Mouse (Mus musculus) liver, embryonic 14.5 days (tissue): ENCODE measurements around the gene Clcn1. TPM values are rescaled to one million over a fixed set of nuclear protein-coding genes. Genes with fewer than 3 reads are reported as not detected.

Experiments used
- ATAC-seq: fragments of 200-750 bp; cut with Nextera tagmentation; 2 replicates; pipeline ENCODE4 v1.8.0; 2017; ENCODE audit warnings: moderate number of reproducible peaks, mild to moderate bottlenecking, moderate library complexity; ENCODE audit not compliant: insufficient read depth
- DNase-seq, 3 experiments: peaks; one replicate each; pipeline ENCODE4 v3.0.0-alpha.2; 2012 to 2013; ENCODE audit warnings: low read depth in 3 of 3, low spot score in 3 of 3
- H3K27ac ChIP-seq: fragments of 300-500 bp; sonication (generic); 2 replicates; pipeline ENCODE4 v1.5.1; 2014; ENCODE audit warnings: moderate library complexity, mild to moderate bottlenecking, control low read depth, inconsistent platforms
- H3K27me3 ChIP-seq: fragments of 300-500 bp; sonication (generic); 2 replicates; pipeline ENCODE4 v1.6.1; 2014; ENCODE audit warnings: mild to moderate bottlenecking, low read length, moderate library complexity; ENCODE audit not compliant: control insufficient read depth, insufficient read depth
- H3K36me3 ChIP-seq: fragments of 300-500 bp; sonication (generic); replicated peaks from 2 replicates; pipeline ENCODE4 v1.6.1; 2014; ENCODE audit warnings: low read depth; ENCODE audit not compliant: control insufficient read depth, insufficient read depth
- H3K4me1 ChIP-seq, 2 experiments: fragments of 200-500 bp in 1 of 2; fragments of 300-500 bp in 1 of 2; sonication (generic) in 1 of 2; replicated peaks; 2 replicates each; pipeline ENCODE4 v1.6.1; 2012 to 2014; ENCODE audit warnings: antibody characterized with exemption in 1 of 2, inconsistent platforms in 1 of 2, low read length in 1 of 2; ENCODE audit not compliant: control insufficient read depth in 2 of 2, insufficient read depth in 2 of 2
- H3K4me2 ChIP-seq: fragments of 300-500 bp; sonication (generic); 2 replicates; pipeline ENCODE4 v1.6.1; 2014; ENCODE audit warnings: low read depth, mild to moderate bottlenecking, control low read depth, moderate library complexity
- H3K4me3 ChIP-seq, 2 experiments: fragments of 200-500 bp in 1 of 2; fragments of 300-500 bp in 1 of 2; sonication (generic) in 1 of 2; 2 replicates each; pipeline ENCODE4 v1.5.1; 2012 to 2014; ENCODE audit warnings: low read depth in 2 of 2, low read length in 2 of 2, mild to moderate bottlenecking in 2 of 2, control low read depth in 1 of 2, inconsistent platforms in 1 of 2, moderate library complexity in 1 of 2; ENCODE audit not compliant: insufficient read depth in 1 of 2
- H3K9ac ChIP-seq: fragments of 300-500 bp; sonication (generic); replicated peaks from 2 replicates; pipeline ENCODE4 v1.6.1; 2014; ENCODE audit warnings: mild to moderate bottlenecking, control low read depth, moderate library complexity
- H3K9me3 ChIP-seq: fragments of 300-500 bp; sonication (generic); 2 replicates; pipeline ENCODE4 v1.6.1; 2016; ENCODE audit warnings: low read length, mixed read lengths; ENCODE audit not compliant: control insufficient read depth
- CTCF ChIP-seq: IDR thresholded peaks from 2 replicates; pipeline ENCODE4 v1.5.1; 2016; ENCODE audit warnings: antibody characterized with exemption, low read depth, control low read depth
- EP300 ChIP-seq: IDR thresholded peaks from 2 replicates; pipeline ENCODE4 v1.6.1; 2016; ENCODE audit warnings: antibody characterized with exemption, low read depth
- WGBS: fragments of 180-500 bp; shearing (Covaris S2); extraction: QIAGEN DNeasy Blood & Tissue Kit; methylation state at CpG from one replicate; pipeline ENCODE4 v1.1.7; 2014; ENCODE audit not compliant: insufficient replicate concordance; 5-methylcytosine and 5-hydroxymethylcytosine counted together
- polyA plus RNA-seq, 2 experiments: library from polyadenylated mRNA; depleted of rRNA in 1 of 2; stranded (reverse) in 1 of 2; unstranded in 1 of 2; fragments of >200 nt; fragmentation: Nextera tagmentation in 1 of 2; extraction: Ambion mirVana in 1 of 2; gene quantifications; 2 replicates each; pipeline versions ENCODE4 v1.2.1 to v1.2.3; 2012 to 2014

The Clcn1 gene
- polyA plus RNA-seq, 2 experiments: 0.30 TPM; not detected in 1

GRCm38 (mm10) chr6:42353180-42353579, 66.7 kb downstream of the Clcn1 start:
- Histone ChIP-seq H3K27ac (no peak overlapping the region), H3K4me3 (0 out of 4 replicates have a peak overlapping the region, but pooled peaks of 1 of the 2 experiments have one; percentile 5), H3K27me3 (no peaks in the 10 kb centered on the region), H3K36me3 (no peaks in the 10 kb centered on the region), H3K4me1 (peaks cover 9 to 42% of the 10 kb centered on the region in 2 experiments), H3K9me3 (no peaks in the 10 kb centered on the region), H3K4me2 (peak overlapping the region; percentile 67), H3K9ac (no peak overlapping the region)
- ATAC-seq (no peak), DNase-seq (no peak)
- WGBS: 8% methylated on average over 8 of the region's 8 CpGs
- TF ChIP-seq CTCF (no peak), EP300 (no peak)

GRCm38 (mm10) chr6:42354076-42355019, 67.9 kb downstream of the Clcn1 start:
- ATAC-seq: no peak
- no peak overlapping the region for H3K9ac ChIP-seq
- H3K4me3 ChIP-seq: peak overlapping the region in 1 of 2 experiments; percentile 9; a peak in 1 of 4 replicates
- no peaks in the 10 kb centered on the region for H3K36me3 ChIP-seq
- H3K27me3 ChIP-seq: no peaks in the 10 kb centered on the region
- H3K27ac ChIP-seq: no peak overlapping the region
- TF ChIP-seq CTCF (no peak), EP300 (no peak)
- H3K4me1 ChIP-seq: peaks cover 9 to 40% of the 10 kb centered on the region in 2 experiments
- H3K4me2 ChIP-seq: no peak overlapping the region; the same call in 1 of the 2 replicates
- no peaks in the 10 kb centered on the region for H3K9me3 ChIP-seq
- 13% methylated on average over 11 of the region's 11 CpGs for WGBS
- DNase-seq: no peak

- no peak for ATAC-seq
- Histone ChIP-seq H3K27ac (no peak overlapping the region), H3K27me3 (no peaks in the 10 kb centered on the region), H3K9ac (no peak overlapping the region), H3K9me3 (no peaks in the 10 kb centered on the region), H3K4me1 (peaks cover 9 to 40% of the 10 kb centered on the region in 2 experiments), H3K4me3 (no peak overlapping the region), H3K36me3 (no peaks in the 10 kb centered on the region), H3K4me2 (no peak overlapping the region)
- 74% methylated on average over 6 of the region's 6 CpGs for WGBS
- DNase-seq: no peak
- TF ChIP-seq EP300 (no peak), CTCF (no peak)
Measured at GRCm38 (mm10) chr6:42355366-42355765, 68.9 kb downstream of the Clcn1 start.

GRCm38 (mm10) chr6:42355794-42356600, 69.5 kb downstream of the Clcn1 start:
- H3K36me3 ChIP-seq: no peaks in the 10 kb centered on the region
- no peaks in the 10 kb centered on the region for H3K27me3 ChIP-seq
- 77% methylated on average over 13 of the region's 13 CpGs for WGBS

GRCm38 (mm10) chr6:42356913-42357312, 70.4 kb downstream of the Clcn1 start:
- no peaks in the 10 kb centered on the region for H3K9me3 ChIP-seq
- H3K9ac ChIP-seq: no peak overlapping the region
- TF ChIP-seq EP300: no peak
- no peak for TF ChIP-seq CTCF
- no peak overlapping the region for H3K27ac ChIP-seq
- WGBS: 74% methylated on average over 5 of the region's 5 CpGs
- no peak for ATAC-seq
- H3K4me2 ChIP-seq: no peak overlapping the region
- no peak for DNase-seq
- H3K36me3 ChIP-seq: no peaks in the 10 kb centered on the region
- no peaks in the 10 kb centered on the region for H3K27me3 ChIP-seq
- no peak overlapping the region for H3K4me3 ChIP-seq
- peaks cover 4 to 31% of the 10 kb centered on the region in 2 experiments for H3K4me1 ChIP-seq

More at GRCm38 (mm10) chr6:42355794-42356600, 69.5 kb downstream of the Clcn1 start:
- ATAC-seq (no peak), DNase-seq (no peak)
- Histone ChIP-seq H3K9me3 (no peaks in the 10 kb centered on the region), H3K4me1 (peaks cover 9 to 40% of the 10 kb centered on the region in 2 experiments), H3K9ac (no peak overlapping the region), H3K27ac (no peak overlapping the region), H3K4me2 (no peak overlapping the region), H3K4me3 (no peak overlapping the region)
- no peak for TF ChIP-seq CTCF
- TF ChIP-seq EP300: no peak
